Mouse (Mus musculus) liver, embryonic 18 days (tissue): ENCODE measurements around the gene Cd247. TPM values are rescaled to one million over a fixed set of nuclear protein-coding genes. Genes with fewer than 3 reads are reported as not detected.

ENCODE experiments used
- polyA plus RNA-seq: library from polyadenylated mRNA; depleted of rRNA; stranded (reverse); fragments of >200 nt; gene quantifications from 2 replicates; pipeline ENCODE4 v1.2.3, GENCODE M21; 2012; rRNA removed

Cd247 gene
- 0.19 and 0.20 TPM in 2 replicates for polyA plus RNA-seq

GRCm38 (mm10) chr1:165788511-165788910, at the start of gene Cd247:
TSS of gene Cd247 (plus strand) at chr1:165788681.

DNA sequence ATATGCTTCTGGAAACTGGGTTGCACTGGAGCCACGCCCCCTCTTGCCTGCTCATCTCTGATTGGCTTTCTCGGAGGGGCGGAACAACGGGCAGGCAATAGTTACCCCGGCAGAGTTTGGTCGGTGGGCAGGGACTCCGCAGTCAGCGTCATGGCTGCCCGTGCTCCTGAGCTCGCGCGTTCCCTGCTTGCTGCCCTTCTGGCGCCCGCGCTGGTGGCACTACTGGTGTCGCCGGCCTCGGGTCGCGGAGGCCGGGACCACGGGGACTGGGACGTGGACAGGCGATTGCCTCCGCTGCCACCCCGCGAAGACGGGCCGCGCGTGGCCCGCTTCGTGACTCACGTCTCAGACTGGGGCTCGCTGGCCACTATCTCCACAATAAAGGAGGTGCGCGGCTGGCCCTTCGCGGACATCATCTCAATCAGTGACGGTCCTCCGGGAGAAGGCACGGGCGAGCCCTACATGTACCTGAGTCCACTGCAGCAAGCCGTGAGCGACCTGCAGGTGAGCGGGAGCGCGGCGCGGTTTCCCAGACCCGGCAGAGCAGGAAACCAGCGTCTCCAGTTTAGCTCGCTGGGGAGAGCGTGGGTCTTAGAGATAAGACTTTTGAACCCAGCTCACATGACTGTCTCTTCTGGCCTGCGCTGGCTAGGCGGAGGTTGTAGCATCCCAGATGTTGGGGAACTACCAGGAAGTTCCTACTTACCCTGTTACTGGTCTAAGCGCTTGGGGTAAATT, 24.7 kb upstream of the Cd247 start, which contains the start of gene Creg1:
Gene Creg1, plus strand, starts transcription at position 112 of the 738 bp plus-strand sequence.

Other genes starting within 250 kb of the Cd247 start
- gene Mpzl1, start 154.1 kb upstream of the Cd247 start, polyA plus RNA-seq = 18.5 and 19.2 TPM in 2 replicates
- gene Rcsd1, start 78.9 kb upstream of the Cd247 start, polyA plus RNA-seq = 17.2 and 18.5 TPM in 2 replicates
- 95.4 and 101 TPM in 2 replicates for gene Creg1, start 24.9 kb upstream of the Cd247 start, polyA plus RNA-seq
- 1.5 and 1.8 TPM in 2 replicates for gene Pou2f1, start 214.0 kb downstream of the Cd247 start, polyA plus RNA-seq